Mouse (Mus musculus) megakaryocyte, embryonic 14.5 days (primary cell): Measurements from ENCODE around the gene Sppl3. TPM values are rescaled to one million over a fixed set of nuclear protein-coding genes. Genes with fewer than 3 reads are reported as not detected.

Source experiments
- H3K27me3 ChIP-seq: replicated peaks from 2 replicates; pipeline ENCODE3; 2012; ENCODE audit warnings: inconsistent platforms
- H3K36me3 ChIP-seq: replicated peaks from 2 replicates; pipeline ENCODE3; 2012; ENCODE audit warnings: low read length, inconsistent platforms, mixed read lengths
- H3K4me1 ChIP-seq: 2 replicates; pipeline ENCODE4 v1.6.1; 2012; ENCODE audit warnings: inconsistent platforms
- H3K4me3 ChIP-seq: replicated peaks from 2 replicates; pipeline ENCODE3; 2012; ENCODE audit warnings: moderate library complexity, mild to moderate bottlenecking, inconsistent platforms
- H3K9me3 ChIP-seq: 2 replicates; pipeline ENCODE4 v1.6.1; 2012; ENCODE audit warnings: inconsistent platforms
- FLI1 ChIP-seq: IDR thresholded peaks from 2 replicates; pipeline ENCODE4 v1.6.1; 2012; ENCODE audit warnings: low read length, inconsistent platforms, mixed read lengths
- GATA1 ChIP-seq: IDR thresholded peaks from 3 replicates; pipeline ENCODE4 v1.6.1; 2012; ENCODE audit warnings: mixed read lengths, low read length, inconsistent platforms, borderline replicate concordance
- polyA plus RNA-seq: library from polyadenylated mRNA; stranded (reverse); fragments of >175 nt; gene quantifications from 2 replicates; pipeline ENCODE4 v1.2.3, GENCODE M21; 2012; ENCODE audit warnings: low replicate concordance; ENCODE audit not compliant: insufficient read depth

The Sppl3 gene
- polyA plus RNA-seq: 8.1 and 18.2 TPM in 2 replicates

DNA sequence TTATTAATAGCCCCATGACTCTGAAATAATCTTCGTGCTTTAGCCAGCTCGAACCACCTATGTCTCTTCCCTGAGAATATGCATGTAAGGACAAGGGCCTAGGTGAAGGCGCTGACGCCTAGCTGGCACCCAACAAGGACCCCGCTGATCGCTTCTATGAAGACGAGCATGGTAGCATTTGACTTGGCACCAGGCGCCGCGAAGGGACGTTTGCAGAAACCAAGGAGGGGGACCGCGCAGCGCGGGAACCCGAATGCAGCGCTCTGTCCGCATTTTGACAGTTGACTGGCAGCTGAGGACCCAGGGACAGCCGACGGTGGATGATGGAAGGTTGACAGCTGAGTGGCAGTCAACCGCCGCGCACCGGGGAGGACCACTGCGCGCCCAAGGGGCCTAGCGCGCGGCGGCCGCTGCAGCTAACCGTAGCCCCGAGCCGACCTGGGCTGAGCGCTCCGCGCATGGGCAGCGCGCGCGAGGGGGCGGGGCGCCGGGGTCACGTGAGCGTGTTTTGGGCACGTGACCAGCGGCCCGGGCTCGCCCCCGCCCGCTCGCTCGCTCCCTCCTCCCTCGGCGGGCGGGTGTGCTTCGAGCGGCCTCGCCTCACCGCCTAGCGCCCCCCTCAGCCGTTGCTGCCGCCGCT lies at the start of gene Sppl3:
Gene Sppl3, plus strand, starts transcription at position 561 of the 640 bp plus-strand sequence.
- Histone ChIP-seq H3K27me3 (no peaks in the 10 kb centered on the region), H3K9me3 (no peaks in the 10 kb centered on the region), H3K4me1 (peaks cover 70% of the 10 kb centered on the region), H3K4me3 (peak within 1 kb of the TSS; percentile 98), H3K36me3 (peaks cover 8% of the 10 kb centered on the region)
- TF ChIP-seq GATA1 (no peak), FLI1 (no peak)

DNA sequence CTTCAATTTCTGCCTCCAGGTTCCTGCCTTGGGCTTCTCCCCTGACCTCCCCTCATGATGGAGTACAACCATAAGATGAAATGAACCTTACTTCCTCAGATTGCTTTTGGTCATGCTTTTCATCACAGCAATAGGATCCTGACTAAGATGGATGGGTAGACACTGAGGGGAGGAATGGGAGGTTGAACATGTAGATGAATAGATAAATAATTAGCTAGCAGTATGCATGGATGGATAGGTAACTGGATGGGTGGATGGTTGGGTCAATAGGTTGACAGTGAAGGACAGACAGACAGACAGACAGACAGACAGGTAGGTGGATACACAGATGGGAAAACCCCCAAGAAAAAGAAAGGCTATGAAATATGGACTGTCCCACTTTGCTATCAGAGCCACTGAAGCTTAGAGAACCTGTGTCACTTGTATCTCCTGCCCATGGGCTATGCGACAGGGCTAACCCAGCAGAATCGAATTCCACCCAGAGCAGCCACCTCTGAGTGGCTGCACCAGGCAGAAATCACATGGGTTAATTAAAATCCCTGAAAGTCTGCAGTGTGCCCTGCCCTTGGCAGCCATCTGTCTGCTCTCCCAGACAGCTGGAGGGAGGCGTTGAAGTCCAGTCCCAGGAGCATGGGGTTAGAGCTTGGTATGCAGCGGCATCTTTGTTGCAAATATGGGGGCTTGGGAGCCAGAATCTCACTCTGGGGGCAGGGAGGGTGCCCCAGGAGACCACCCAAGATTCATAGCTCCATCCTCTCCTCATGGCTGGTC lies 49.2 kb upstream of the Sppl3 start:
- Histone ChIP-seq H3K27me3 (peaks cover 29% of the 10 kb centered on the region), H3K4me1 (peaks cover 15% of the 10 kb centered on the region), H3K36me3 (no peaks in the 10 kb centered on the region), H3K9me3 (no peaks in the 10 kb centered on the region), H3K4me3 (no peak overlapping the region)
- TF ChIP-seq GATA1: no peak
- no peak for TF ChIP-seq FLI1

DNA sequence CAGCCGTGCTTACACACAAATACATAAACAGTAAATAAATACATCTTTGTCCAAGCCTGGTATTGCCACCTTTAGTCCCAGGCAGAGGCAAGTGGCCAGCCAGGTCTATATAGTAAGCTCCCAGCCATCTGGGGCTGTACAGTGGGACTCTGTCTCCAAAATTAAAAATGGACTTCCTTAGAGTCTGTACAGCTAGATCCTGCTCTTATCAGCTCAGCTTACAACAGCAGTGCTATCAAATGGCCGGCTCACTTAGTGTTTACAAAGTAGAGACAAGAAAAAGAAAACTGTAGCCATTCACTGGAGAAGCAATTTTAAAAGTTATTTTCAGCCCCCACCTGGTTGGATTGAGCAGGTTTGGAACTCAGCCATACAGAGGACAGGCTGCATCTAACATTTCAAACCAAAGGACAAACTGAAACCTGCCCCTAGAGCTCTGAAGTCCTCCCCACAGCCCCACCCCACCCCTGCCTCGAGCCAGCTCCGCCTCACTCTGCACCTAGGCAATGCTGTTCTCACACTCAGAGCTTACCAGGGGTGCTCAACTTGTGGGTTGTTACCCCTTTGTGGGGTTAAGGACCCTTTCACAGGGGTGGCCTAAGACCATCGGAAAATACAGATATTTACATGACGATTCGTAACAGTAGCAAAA lies 46.5 kb upstream of the Sppl3 start:
- H3K4me3 ChIP-seq: peak overlapping the region; percentile 50
- H3K36me3 ChIP-seq: no peaks in the 10 kb centered on the region
- TF ChIP-seq FLI1 (no peak), GATA1 (no peak)
- no peaks in the 10 kb centered on the region for H3K9me3 ChIP-seq
- peaks cover 53% of the 10 kb centered on the region for H3K27me3 ChIP-seq
- H3K4me1 ChIP-seq: peaks cover 25% of the 10 kb centered on the region

DNA sequence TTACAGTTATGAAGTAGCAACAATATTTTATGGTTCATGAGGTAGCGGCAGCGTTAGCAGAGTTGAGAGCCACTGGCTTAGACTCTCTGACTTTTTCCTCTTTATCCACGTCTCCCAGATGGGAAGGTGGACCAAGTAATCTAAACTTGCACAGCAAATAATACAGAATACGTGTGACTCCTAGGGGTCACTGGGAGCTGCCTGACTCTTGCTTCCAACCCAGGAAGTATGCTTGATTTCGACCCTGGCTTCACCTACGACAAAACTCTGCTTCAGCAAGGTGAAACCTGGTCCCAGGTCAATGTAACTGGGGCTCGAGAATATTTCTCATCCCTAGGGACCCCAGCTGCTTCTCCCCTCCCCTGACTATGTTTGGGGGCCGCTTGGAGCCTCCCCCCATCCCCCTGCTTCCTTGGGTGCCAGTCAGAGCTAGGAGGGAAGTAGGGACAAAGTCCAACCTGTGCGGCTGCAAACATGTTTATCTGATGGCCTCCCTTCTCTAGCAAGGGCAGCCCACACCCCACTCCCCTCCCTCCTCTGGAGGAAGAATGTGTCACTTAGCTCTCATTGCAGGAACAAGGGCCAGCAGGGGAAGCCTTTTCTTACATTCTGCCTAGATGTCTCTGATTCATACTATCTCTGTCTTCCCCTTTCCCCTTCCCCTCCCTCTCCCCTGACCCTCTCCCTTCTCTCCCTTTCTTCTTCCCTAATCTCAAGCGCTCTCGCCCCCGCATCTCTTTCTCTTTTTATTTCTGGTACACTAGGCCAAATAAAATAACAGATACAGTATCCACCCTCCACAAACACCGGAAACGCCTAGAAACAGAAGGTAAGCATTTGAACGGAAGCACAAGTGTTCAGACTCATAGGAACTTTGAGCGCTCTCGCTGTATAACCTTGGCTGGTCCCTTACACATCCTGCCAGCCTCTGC lies 45.7 kb upstream of the Sppl3 start:
- H3K4me3 ChIP-seq: no peak overlapping the region
- H3K27me3 ChIP-seq: peaks cover 55% of the 10 kb centered on the region
- TF ChIP-seq GATA1 (no peak), FLI1 (no peak)
- no peaks in the 10 kb centered on the region for H3K9me3 ChIP-seq
- no peaks in the 10 kb centered on the region for H3K36me3 ChIP-seq
- peaks cover 25% of the 10 kb centered on the region for H3K4me1 ChIP-seq

DNA sequence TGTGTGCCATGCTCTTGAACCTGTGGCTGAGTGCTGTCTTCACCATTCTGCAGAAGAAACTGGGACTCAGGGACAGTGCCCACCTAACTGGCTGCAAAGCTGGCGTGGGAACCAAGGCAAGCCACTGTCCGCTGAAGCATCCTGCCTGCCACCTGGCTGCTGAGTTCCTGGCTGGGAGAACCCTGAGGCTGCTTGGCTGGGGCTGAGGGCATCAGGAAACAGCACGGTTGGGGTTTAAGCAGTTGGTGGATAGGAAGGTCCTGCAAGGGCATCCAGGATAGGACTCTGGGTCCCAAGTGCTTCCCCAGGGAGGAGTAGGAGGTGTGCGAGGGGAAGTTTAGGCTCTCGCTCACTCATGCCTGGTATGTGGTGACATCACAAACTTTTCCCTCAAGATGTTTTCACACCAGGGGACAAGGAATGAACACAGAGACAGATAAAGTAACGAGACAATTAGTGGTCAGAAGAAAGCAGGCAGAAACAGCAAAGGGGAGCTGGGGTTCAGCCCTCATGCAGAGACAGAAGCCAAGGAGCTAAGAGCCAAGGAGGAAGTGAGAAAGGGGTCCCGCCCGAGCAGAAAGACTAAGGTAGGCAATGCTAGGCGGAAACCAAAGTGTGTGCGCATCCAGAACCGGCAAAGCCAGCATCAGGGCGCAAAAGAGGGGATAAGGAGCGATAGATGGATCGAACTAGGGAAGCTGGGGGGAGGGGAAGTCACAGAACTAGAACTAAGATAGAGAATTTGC lies 43.2 kb upstream of the Sppl3 start:
- H3K9me3 ChIP-seq: no peaks in the 10 kb centered on the region
- TF ChIP-seq FLI1 (no peak), GATA1 (no peak)
- no peak overlapping the region for H3K4me3 ChIP-seq
- H3K27me3 ChIP-seq: peaks cover 57% of the 10 kb centered on the region
- peaks cover 25% of the 10 kb centered on the region for H3K4me1 ChIP-seq
- no peaks in the 10 kb centered on the region for H3K36me3 ChIP-seq

DNA sequence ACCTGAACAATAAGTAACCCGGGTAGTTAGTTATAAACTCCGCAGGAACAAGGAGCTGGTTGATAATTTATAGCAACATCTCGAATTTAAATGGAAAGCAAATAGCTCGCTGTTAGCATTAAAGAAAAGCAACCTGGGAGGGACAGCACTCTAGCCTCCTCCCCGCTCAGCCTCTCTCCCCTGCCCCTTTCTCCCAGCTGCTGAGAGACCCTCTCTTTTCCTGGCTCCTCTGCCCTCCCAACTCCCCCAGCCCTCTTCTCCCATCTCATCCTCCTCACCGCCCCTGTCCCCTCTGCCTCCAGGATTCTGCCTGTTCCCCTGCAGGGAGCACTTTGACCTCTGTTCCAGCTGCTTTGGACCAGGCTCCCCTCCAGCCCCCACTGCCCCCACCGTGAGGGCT lies 42.3 kb upstream of the Sppl3 start:
- no peak for TF ChIP-seq FLI1
- no peak for TF ChIP-seq GATA1
- Histone ChIP-seq H3K27me3 (peaks cover 56% of the 10 kb centered on the region), H3K36me3 (no peaks in the 10 kb centered on the region), H3K4me3 (no peak overlapping the region), H3K9me3 (no peaks in the 10 kb centered on the region), H3K4me1 (peaks cover 28% of the 10 kb centered on the region)

DNA sequence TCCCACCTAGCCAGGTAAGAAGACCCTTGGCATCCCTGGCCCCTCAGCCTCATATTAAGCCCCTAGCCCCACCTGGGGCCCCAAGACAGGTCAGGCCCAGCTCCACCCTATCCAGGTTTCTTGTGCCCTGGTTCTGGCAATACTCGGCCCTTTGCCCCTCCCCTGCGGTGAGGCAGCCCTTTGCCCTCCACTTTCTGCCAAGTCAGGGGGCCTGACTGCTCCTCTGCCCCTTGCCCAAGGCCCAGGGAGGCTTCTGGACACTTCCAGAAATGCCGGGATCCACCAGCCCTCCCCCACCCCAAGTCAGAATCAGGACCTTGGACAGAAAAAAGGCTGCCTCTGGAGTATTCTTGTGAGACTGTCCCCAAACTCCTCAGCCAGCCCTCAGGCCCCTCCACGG lies 41.9 kb upstream of the Sppl3 start:
- no peak overlapping the region for H3K4me3 ChIP-seq
- no peak for TF ChIP-seq FLI1
- TF ChIP-seq GATA1: no peak

DNA sequence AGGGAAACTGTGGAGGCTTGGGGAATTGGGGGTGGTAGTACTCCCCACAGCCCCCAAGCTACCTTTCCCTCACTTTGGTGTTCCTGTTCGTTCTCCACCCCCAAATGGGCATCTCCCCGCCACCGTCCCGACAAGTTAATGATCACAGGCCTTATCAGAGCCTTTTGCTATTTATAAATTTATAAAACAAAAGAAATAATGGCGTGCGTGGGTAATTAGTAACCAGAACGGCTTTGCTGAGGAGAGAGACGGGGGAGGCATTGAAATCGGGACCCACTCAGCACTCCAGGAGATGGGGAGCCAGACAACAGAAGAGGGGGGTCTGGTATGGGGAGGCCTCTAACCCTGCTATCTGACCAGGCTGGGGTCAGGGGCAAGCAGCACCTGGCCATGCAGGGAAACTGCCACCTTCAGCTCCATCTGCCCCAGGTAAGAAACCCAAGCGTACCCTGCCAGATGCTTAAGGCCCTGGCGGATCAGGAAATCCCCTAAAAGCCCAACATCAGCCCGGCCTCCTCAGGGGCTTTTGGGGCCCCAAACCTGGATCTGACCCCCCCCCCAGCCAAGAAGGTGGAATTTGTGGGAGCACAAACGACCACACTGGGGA lies 41.2 kb upstream of the Sppl3 start:
- no peaks in the 10 kb centered on the region for H3K9me3 ChIP-seq
- TF ChIP-seq FLI1 (no peak), GATA1 (no peak)
- H3K27me3 ChIP-seq: peaks cover 56% of the 10 kb centered on the region

More for the DNA sequence above, 41.9 kb upstream of the Sppl3 start:
- no peaks in the 10 kb centered on the region for H3K9me3 ChIP-seq
- no peaks in the 10 kb centered on the region for H3K36me3 ChIP-seq
- peaks cover 27% of the 10 kb centered on the region for H3K4me1 ChIP-seq
- peaks cover 56% of the 10 kb centered on the region for H3K27me3 ChIP-seq

More for the DNA sequence above, 41.2 kb upstream of the Sppl3 start:
- no peak overlapping the region for H3K4me3 ChIP-seq
- no peaks in the 10 kb centered on the region for H3K36me3 ChIP-seq
- peaks cover 21% of the 10 kb centered on the region for H3K4me1 ChIP-seq
